Comparison of ENCODE assay signal across 8 mouse cellular contexts in genomic region chr8:46936039-46936438, GRCm38 (mm10). TPM values are rescaled to one million over a fixed set of nuclear protein-coding genes. Genes with fewer than 3 reads are reported as not detected.
DNase-seq lines count a peak whose midpoint lies in the region; ATAC-seq and TF ChIP-seq lines count a peak whose summit lies in the region.

No protein-coding gene starts in this region.

- peaks cover 12% of the 10 kb centered on the region for H3K4me1 ChIP-seq in testis, adult 2 months (ENCODE audit: control insufficient read depth, insufficient read depth, low read length)
- H3K4me1 ChIP-seq in intestine, embryonic 16.5 days (ENCODE audit: control insufficient read depth, insufficient read depth, low read length) = peaks cover 3% of the 10 kb centered on the region; the same call in 1 of the 2 replicates
- 0 out of 2 replicates have a peak, but pooled peaks cover 3% of the 10 kb centered on the region for H3K4me1 ChIP-seq in stomach, embryonic 14.5 days (ENCODE audit: control insufficient read depth, insufficient read depth, low read length)

- intact Hi-C loops in gastrocnemius, adult 2 months (cut with DNase I) = loop anchor here (5.0 kb wide), 1 partner anchor 199 kb away; the partner anchor contains the start of gene Irf2

- H3K27me3 ChIP-seq in testis, adult 2 months (ENCODE audit: control insufficient read depth, insufficient read depth, low read length) = no peaks in the 10 kb centered on the region
- H3K27me3 ChIP-seq in intestine, embryonic 16.5 days (replicated peaks; ENCODE audit: control insufficient read depth, insufficient read depth, low read length) = no peaks in the 10 kb centered on the region
- no peaks in the 10 kb centered on the region for H3K27me3 ChIP-seq in stomach, embryonic 14.5 days (ENCODE audit: control insufficient read depth, insufficient read depth, low read length)

- H3K36me3 ChIP-seq in testis, adult 2 months (ENCODE audit: control insufficient read depth, insufficient read depth, low read length) = no peaks in the 10 kb centered on the region
- no peaks in the 10 kb centered on the region for H3K36me3 ChIP-seq in intestine, embryonic 16.5 days (ENCODE audit: control insufficient read depth, insufficient read depth, low read length)
- H3K36me3 ChIP-seq in stomach, embryonic 14.5 days (ENCODE audit: control insufficient read depth, insufficient read depth, low read length) = no peaks in the 10 kb centered on the region

- H3K27ac ChIP-seq in gastrocnemius, adult 2 months = peak overlapping the region; percentile 53
- no peak overlapping the region for H3K27ac ChIP-seq in testis, adult 2 months (ENCODE audit: control insufficient read depth, insufficient read depth, low read depth, low read length)
- no peak overlapping the region for H3K27ac ChIP-seq in intestine, embryonic 16.5 days (ENCODE audit: low read length)
- H3K27ac ChIP-seq in stomach, embryonic 14.5 days (ENCODE audit: low read length) = peak overlapping the region; percentile 21; the same call in 1 of the 2 replicates

- TF ChIP-seq POLR2A in testis, adult 2 months (IDR thresholded peaks at IDR 0.05; ENCODE audit: control insufficient read depth, low read depth, low read length) = no peak

- peak; percentile 38 for TF ChIP-seq CTCF in gastrocnemius, adult 2 months (IDR thresholded peaks at IDR 0.05)
- no peak for TF ChIP-seq CTCF in testis, adult 2 months (IDR thresholded peaks at IDR 0.05; ENCODE audit: control insufficient read depth, insufficient read depth, insufficient replicate concordance, low read depth, low read length)

- no peak for ATAC-seq in intestine, embryonic 16.5 days
- no peak for ATAC-seq in stomach, embryonic 14.5 days (ENCODE audit: insufficient number of reproducible peaks, insufficient read depth, low FRiP score, low read depth)

- 27% methylated on average over 8 of the region's 8 CpGs for WGBS in intestine, embryonic 16.5 days
- WGBS in stomach, embryonic 14.5 days = 31% methylated on average over 8 of the region's 8 CpGs

- H3K4me2 ChIP-seq in intestine, embryonic 16.5 days (ENCODE audit: low read depth, low read length) = no peak overlapping the region
- H3K4me2 ChIP-seq in stomach, embryonic 14.5 days (replicated peaks; ENCODE audit: low read depth, low read length) = peak overlapping the region; percentile 32; the same call in 1 of the 2 replicates

- H3K9ac ChIP-seq in intestine, embryonic 16.5 days (ENCODE audit: low read depth, low read length) = peak overlapping the region; percentile 53; the same call in 1 of the 2 replicates
- no peak overlapping the region for H3K9ac ChIP-seq in stomach, embryonic 14.5 days (replicated peaks; ENCODE audit: low read depth, low read length)

- H3K9me3 ChIP-seq in intestine, embryonic 16.5 days (ENCODE audit: control insufficient read depth, low read length) = no peaks in the 10 kb centered on the region
- no peaks in the 10 kb centered on the region for H3K9me3 ChIP-seq in stomach, embryonic 14.5 days (ENCODE audit: control insufficient read depth, low read depth, low read length)

- DNase-seq in gastrocnemius, adult 2 months = no peak
- DNase-seq in gastrocnemius, postnatal 10 days = no peak
- DNase-seq in testis, postnatal 14 days (ENCODE audit: low spot score) = no peak
- DNase-seq in adrenal gland, adult 18-20 months (ENCODE audit: low spot score in 2 of 2) = no peak
- DNase-seq in yolk sac, embryonic 10.5 days (ENCODE audit: low spot score) = no peak

- no peak overlapping the region for H3K4me3 ChIP-seq in gastrocnemius, adult 2 months
- peak overlapping the region; percentile 14 for H3K4me3 ChIP-seq in testis, adult 2 months (ENCODE audit: control insufficient read depth, low read depth, low read length)
- no peak overlapping the region for H3K4me3 ChIP-seq in intestine, embryonic 16.5 days (ENCODE audit: low read length)
- H3K4me3 ChIP-seq in stomach, embryonic 14.5 days (ENCODE audit: low read depth, low read length) = no peak overlapping the region

RNA-seq across cellular contexts. Expression of gene Enpp6, which starts 50.6 kb away (rescaled TPM):
- total RNA-seq in gastrocnemius, adult 2 months (2021) = 1 to 10 TPM; 1.1 to 1.2 TPM
- total RNA-seq in gastrocnemius, postnatal 10 days (2021) = 1 to 10 TPM in 1 of 2 experiments, under 1 TPM in 1; 0.70 to 2.7 TPM
- polyA plus RNA-seq in testis, adult 2 months (2012; rRNA removed) = 29.0 and 31.1 TPM in 2 replicates
- polyA plus RNA-seq in intestine, embryonic 16.5 days (2015; fragmentation: Nextera tagmentation; extraction: Ambion mirVana) = 0.15 and 0.21 TPM in 2 replicates
- 0.30 and 0.86 TPM in 2 replicates for polyA plus RNA-seq in stomach, embryonic 14.5 days (2014; fragmentation: Nextera tagmentation; extraction: Ambion mirVana)
- 1 to 10 TPM in 1 of 2 experiments, under 1 TPM in 1; 0.70 to 1.0 TPM for total RNA-seq in adrenal gland, adult 18-20 months (2021)

Comparison
In these comparisons a context has a peak if more than half of its experiments do, and no peak if none do; other contexts are left out.
1. H3K27ac ChIP-seq: peak in gastrocnemius, adult 2 months (single experiment) and stomach, embryonic 14.5 days (single experiment); none in testis, adult 2 months (single experiment) and intestine, embryonic 16.5 days (single experiment).